Mouse (Mus musculus): ENCODE measurements around the gene Galnt18. TPM values are rescaled to one million over a fixed set of nuclear protein-coding genes. Genes with fewer than 3 reads are reported as not detected.

The Galnt18 gene
- total RNA-seq, 2 experiments from 2014 or later = 9.6 to 10.0 TPM

- DNase-seq = no peak
Observed at GRCm38 (mm10) chr7:111713828-111714600, 65.8 kb downstream of the Galnt18 start.

- no peak for DNase-seq
Observed at GRCm38 (mm10) chr7:111712797-111713196, 67.0 kb downstream of the Galnt18 start.

- DNase-seq = no peak
Observed at GRCm38 (mm10) chr7:111711045-111711808, 68.5 kb downstream of the Galnt18 start.

- DNase-seq = no peak
Observed at GRCm38 (mm10) chr7:111710311-111710710, 69.5 kb downstream of the Galnt18 start.

GRCm38 (mm10) chr7:111708563-111708962, 71.2 kb downstream of the Galnt18 start:
- no peak for DNase-seq

- no peak for DNase-seq
Observed at GRCm38 (mm10) chr7:111702961-111703360, 76.8 kb downstream of the Galnt18 start.

- DNase-seq = no peak
Observed at GRCm38 (mm10) chr7:111701788-111702187, 78.0 kb downstream of the Galnt18 start.

GRCm38 (mm10) chr7:111699446-111699845, 80.3 kb downstream of the Galnt18 start:
- DNase-seq = no peak

GRCm38 (mm10) chr7:111696226-111696625, 83.6 kb downstream of the Galnt18 start:
- DNase-seq = no peak

GRCm38 (mm10) chr7:111694312-111694711, 85.5 kb downstream of the Galnt18 start:
- peak; percentile 67 for DNase-seq

- DNase-seq = peak; percentile 36
Observed at GRCm38 (mm10) chr7:111692641-111693261, 87.0 kb downstream of the Galnt18 start.

GRCm38 (mm10) chr7:111680108-111680507, 99.7 kb downstream of the Galnt18 start:
- no peak for DNase-seq

GRCm38 (mm10) chr7:111676483-111676882, 103.3 kb downstream of the Galnt18 start:
- no peak for DNase-seq

GRCm38 (mm10) chr7:111672467-111672866, 107.3 kb downstream of the Galnt18 start:
- no peak for DNase-seq

- peak; percentile 12 for DNase-seq
Observed at GRCm38 (mm10) chr7:111663139-111664073, 116.4 kb downstream of the Galnt18 start.

- no peak for DNase-seq
Observed at GRCm38 (mm10) chr7:111658579-111658978, 121.2 kb downstream of the Galnt18 start.

GRCm38 (mm10) chr7:111655002-111655401, 124.8 kb downstream of the Galnt18 start:
- DNase-seq = no peak

- no peak for DNase-seq
Observed at GRCm38 (mm10) chr7:111654526-111654925, 125.3 kb downstream of the Galnt18 start.

- DNase-seq = no peak
Observed at GRCm38 (mm10) chr7:111644362-111644761, 135.4 kb downstream of the Galnt18 start.

GRCm38 (mm10) chr7:111638899-111639298, 140.9 kb downstream of the Galnt18 start:
- DNase-seq = no peak

GRCm38 (mm10) chr7:111638465-111638864, 141.3 kb downstream of the Galnt18 start:
- DNase-seq = no peak
